Mouse (Mus musculus): ENCODE results near the gene Gm5800. TPM values are rescaled to one million over a fixed set of nuclear protein-coding genes. Genes with fewer than 3 reads are reported as not detected.

Gene Gm5800
- polyA plus RNA-seq (2017; shearing (Covaris generic)): not detected

GRCm38 (mm10) chr14:51717083-51717482, at the start of gene Gm5800:
Gene Gm5800 (minus strand): TSS chr14:51717183.

GRCm38 (mm10) chr14:51695368-51695767, 21.6 kb downstream of the Gm5800 start, which contains the start of gene Gm17079:
Gene Gm17079 (minus strand): TSS chr14:51695468.

Other genes with a start within 250 kb of the Gm5800 start
- not detected for gene Gm5622, start 164.4 kb downstream of the Gm5800 start, polyA plus RNA-seq (2017; shearing (Covaris generic))
- not detected for gene Gm17175, start 143.1 kb downstream of the Gm5800 start, polyA plus RNA-seq (2017; shearing (Covaris generic))
- gene Gm17174, start 125.0 kb downstream of the Gm5800 start, polyA plus RNA-seq (2017; shearing (Covaris generic)): not detected
- not detected for gene Gm17078, start 105.9 kb downstream of the Gm5800 start, polyA plus RNA-seq (2017; shearing (Covaris generic))
- not detected for gene Gm4181, start 81.5 kb downstream of the Gm5800 start, polyA plus RNA-seq (2017; shearing (Covaris generic))
- not detected for gene Gm17079, start 21.7 kb downstream of the Gm5800 start, polyA plus RNA-seq (2017; shearing (Covaris generic))
- not detected for gene Ang4, start 56.4 kb upstream of the Gm5800 start, polyA plus RNA-seq (2017; shearing (Covaris generic))
- gene AY358078, start 82.9 kb upstream of the Gm5800 start, polyA plus RNA-seq (2017; shearing (Covaris generic)): not detected
- not detected for gene Ear6, start 136.5 kb upstream of the Gm5800 start, polyA plus RNA-seq (2017; shearing (Covaris generic))
- 124 TPM for gene Mettl17, start 167.7 kb upstream of the Gm5800 start, polyA plus RNA-seq (2017; shearing (Covaris generic))
- gene Slc39a2, start 175.7 kb upstream of the Gm5800 start, polyA plus RNA-seq (2017; shearing (Covaris generic)): 0.50 TPM
- 50.3 TPM for gene Ndrg2, start 197.0 kb upstream of the Gm5800 start, polyA plus RNA-seq (2017; shearing (Covaris generic))
- not detected for gene Tppp2, start 201.2 kb upstream of the Gm5800 start, polyA plus RNA-seq (2017; shearing (Covaris generic))
- not detected for gene Rnase13, start 205.6 kb upstream of the Gm5800 start, polyA plus RNA-seq (2017; shearing (Covaris generic))